Mouse (Mus musculus) heart, embryonic 11.5 days (tissue): ENCODE results near the gene Vti1a. TPM values are rescaled to one million over a fixed set of nuclear protein-coding genes. Genes with fewer than 3 reads are reported as not detected.

Experiments used
- ATAC-seq: fragments of 200-750 bp; cut with Nextera tagmentation; replicated peaks from 2 replicates; pipeline ENCODE4 v1.8.0; 2017; ENCODE audit warnings: moderate library complexity; ENCODE audit not compliant: insufficient number of reproducible peaks, low FRiP score, low TSS enrichment
- H3K27ac ChIP-seq: fragments of 300-500 bp; sonication (generic); 2 replicates; pipeline ENCODE4 v1.5.1; 2014; ENCODE audit warnings: mild to moderate bottlenecking, low read depth, low read length
- H3K27me3 ChIP-seq: fragments of 300-500 bp; sonication (generic); 2 replicates; pipeline ENCODE4 v1.6.1; 2014; ENCODE audit warnings: mild to moderate bottlenecking, low read length, mixed read lengths; ENCODE audit not compliant: control insufficient read depth, insufficient read depth
- H3K36me3 ChIP-seq: fragments of 300-500 bp; sonication (generic); 2 replicates; pipeline ENCODE4 v1.6.1; 2014; ENCODE audit warnings: mild to moderate bottlenecking, low read length, moderate library complexity, mixed read lengths; ENCODE audit not compliant: control insufficient read depth, insufficient read depth
- H3K4me1 ChIP-seq: fragments of 300-500 bp; sonication (generic); 2 replicates; pipeline ENCODE4 v1.6.1; 2014; ENCODE audit warnings: low read length; ENCODE audit not compliant: control insufficient read depth, insufficient read depth
- H3K4me2 ChIP-seq: fragments of 300-500 bp; sonication (generic); 2 replicates; pipeline ENCODE4 v1.6.1; 2014; ENCODE audit warnings: mild to moderate bottlenecking, moderate library complexity
- H3K4me3 ChIP-seq: fragments of 300-500 bp; sonication (generic); 2 replicates; pipeline ENCODE4 v1.5.1; 2014; ENCODE audit warnings: low read depth, low read length
- H3K9ac ChIP-seq: fragments of 300-500 bp; sonication (generic); 2 replicates; pipeline ENCODE4 v1.6.1; 2014; ENCODE audit warnings: mild to moderate bottlenecking, low read depth, low read length, moderate library complexity
- H3K9me3 ChIP-seq: fragments of 300-500 bp; sonication (generic); replicated peaks from 2 replicates; pipeline ENCODE4 v1.6.1; 2016; ENCODE audit warnings: low read length; ENCODE audit not compliant: control insufficient read depth
- WGBS: fragments of 180-500 bp; shearing (Covaris S2); extraction: QIAGEN DNeasy Blood & Tissue Kit; methylation state at CpG from one replicate; pipeline ENCODE4 v1.1.7; 2014; ENCODE audit not compliant: insufficient replicate concordance; 5-methylcytosine and 5-hydroxymethylcytosine counted together
- polyA plus RNA-seq: library from polyadenylated mRNA; unstranded; fragments of >200 nt; fragmentation: Nextera tagmentation; extraction: Ambion mirVana; gene quantifications from 2 replicates; pipeline ENCODE4 v1.2.1, GENCODE M21; 2014

The Vti1a gene
- polyA plus RNA-seq, 1 experiment from 2014 or later = 19.0 TPM

GRCm38 (mm10) chr19:55509618-55510017 lies 193.5 kb downstream of the Vti1a start:
- no peak overlapping the region for H3K4me3 ChIP-seq
- no peak overlapping the region for H3K4me2 ChIP-seq
- WGBS = 90% methylated on average over 8 of the region's 8 CpGs
- no peaks in the 10 kb centered on the region for H3K36me3 ChIP-seq
- H3K4me1 ChIP-seq = no peaks in the 10 kb centered on the region
- no peak overlapping the region for H3K9ac ChIP-seq
- H3K9me3 ChIP-seq = no peaks in the 10 kb centered on the region
- H3K27ac ChIP-seq = no peak overlapping the region
- H3K27me3 ChIP-seq = no peaks in the 10 kb centered on the region
- no peak for ATAC-seq

GRCm38 (mm10) chr19:55513941-55514340 lies 197.8 kb downstream of the Vti1a start:
- Histone ChIP-seq H3K9me3 (no peaks in the 10 kb centered on the region), H3K36me3 (no peaks in the 10 kb centered on the region), H3K4me2 (no peak overlapping the region), H3K27me3 (no peaks in the 10 kb centered on the region), H3K4me1 (no peaks in the 10 kb centered on the region), H3K27ac (no peak overlapping the region), H3K4me3 (no peak overlapping the region), H3K9ac (no peak overlapping the region)
- ATAC-seq = no peak
- 89% methylated on average over 4 of the region's 4 CpGs for WGBS

- 66% methylated on average over 2 of the region's 2 CpGs for WGBS
Observed at GRCm38 (mm10) chr19:55520236-55520635, 204.1 kb downstream of the Vti1a start.

GRCm38 (mm10) chr19:55523340-55523739 lies 207.2 kb downstream of the Vti1a start:
- Histone ChIP-seq H3K4me2 (no peak overlapping the region), H3K9me3 (no peaks in the 10 kb centered on the region), H3K4me1 (peaks cover 38% of the 10 kb centered on the region), H3K27me3 (no peaks in the 10 kb centered on the region), H3K27ac (no peak overlapping the region), H3K4me3 (no peak overlapping the region), H3K9ac (no peak overlapping the region), H3K36me3 (no peaks in the 10 kb centered on the region)
- ATAC-seq = no peak
- 65% methylated on average over 9 of the region's 9 CpGs for WGBS

More at GRCm38 (mm10) chr19:55520236-55520635, 204.1 kb downstream of the Vti1a start:
- Histone ChIP-seq H3K4me1 (peaks cover 36% of the 10 kb centered on the region), H3K36me3 (no peaks in the 10 kb centered on the region), H3K4me2 (no peak overlapping the region), H3K27me3 (no peaks in the 10 kb centered on the region), H3K9ac (no peak overlapping the region), H3K9me3 (no peaks in the 10 kb centered on the region), H3K27ac (no peak overlapping the region), H3K4me3 (no peak overlapping the region)
- ATAC-seq = no peak

DNA sequence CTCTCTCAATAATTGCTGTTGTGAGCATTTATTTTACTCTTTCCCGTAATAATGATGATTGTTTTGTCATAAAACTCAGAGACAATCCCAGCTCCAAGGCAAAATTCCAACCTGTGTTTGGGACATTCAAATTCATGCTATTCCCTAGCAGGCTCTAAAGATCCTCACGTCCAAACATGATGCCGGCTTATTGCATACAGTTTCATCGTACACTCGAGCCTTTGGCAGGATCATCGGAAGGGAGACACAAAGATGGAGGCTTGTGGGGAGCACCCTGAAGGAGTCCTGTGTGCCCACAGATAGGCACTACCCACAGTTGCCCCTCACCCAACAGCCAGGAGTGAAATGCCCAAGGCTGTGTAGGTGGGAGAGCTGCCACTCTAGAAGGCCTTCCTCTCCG lies 208.3 kb downstream of the Vti1a start:
- Histone ChIP-seq H3K27me3 (no peaks in the 10 kb centered on the region), H3K4me2 (no peak overlapping the region), H3K4me1 (peaks cover 38% of the 10 kb centered on the region), H3K4me3 (no peak overlapping the region), H3K27ac (peak overlapping the region; percentile 50; the same call in 1 of the 2 replicates), H3K9ac (no peak overlapping the region), H3K9me3 (no peaks in the 10 kb centered on the region), H3K36me3 (no peaks in the 10 kb centered on the region)
- no peak; the same call in 1 of the 2 replicates for ATAC-seq
- 89% methylated on average over 7 of the region's 7 CpGs for WGBS

- no peaks in the 10 kb centered on the region for H3K27me3 ChIP-seq
- H3K4me2 ChIP-seq = no peak overlapping the region
- H3K4me3 ChIP-seq = no peak overlapping the region
- H3K9me3 ChIP-seq = no peaks in the 10 kb centered on the region
- H3K4me1 ChIP-seq = peaks cover 36% of the 10 kb centered on the region
- H3K27ac ChIP-seq = peak overlapping the region; percentile 50
- no peak for ATAC-seq
- 51% methylated on average over 3 of the region's 3 CpGs for WGBS
- no peak overlapping the region for H3K9ac ChIP-seq
- H3K36me3 ChIP-seq = no peaks in the 10 kb centered on the region
Observed at GRCm38 (mm10) chr19:55525056-55525455, 209.0 kb downstream of the Vti1a start.

GRCm38 (mm10) chr19:55526717-55527235 lies 210.7 kb downstream of the Vti1a start:
- ATAC-seq = no peak
- H3K27me3 ChIP-seq = no peaks in the 10 kb centered on the region
- no peak overlapping the region for H3K9ac ChIP-seq
- no peak overlapping the region for H3K4me2 ChIP-seq
- H3K9me3 ChIP-seq = no peaks in the 10 kb centered on the region
- H3K27ac ChIP-seq = no peak overlapping the region
- WGBS = 47% methylated on average over 2 of the region's 2 CpGs
- H3K4me1 ChIP-seq = peaks cover 23% of the 10 kb centered on the region
- H3K36me3 ChIP-seq = no peaks in the 10 kb centered on the region
- H3K4me3 ChIP-seq = no peak overlapping the region

GRCm38 (mm10) chr19:55530041-55530440 lies 213.9 kb downstream of the Vti1a start:
- Histone ChIP-seq H3K27ac (no peak overlapping the region), H3K27me3 (no peaks in the 10 kb centered on the region), H3K9me3 (no peaks in the 10 kb centered on the region), H3K9ac (no peak overlapping the region), H3K36me3 (no peaks in the 10 kb centered on the region), H3K4me3 (no peak overlapping the region), H3K4me1 (peaks cover 4% of the 10 kb centered on the region; the same call in 1 of the 2 replicates), H3K4me2 (no peak overlapping the region)
- WGBS = 80% methylated on average over 3 of the region's 3 CpGs
- ATAC-seq = no peak

- ATAC-seq = no peak
- 88% methylated on average over 3 of the region's 3 CpGs for WGBS
- H3K27me3 ChIP-seq = no peaks in the 10 kb centered on the region
Observed at GRCm38 (mm10) chr19:55532681-55533080, 216.6 kb downstream of the Vti1a start.

More at GRCm38 (mm10) chr19:55532681-55533080, 216.6 kb downstream of the Vti1a start:
- no peaks in the 10 kb centered on the region for H3K36me3 ChIP-seq
- no peaks in the 10 kb centered on the region for H3K9me3 ChIP-seq
- no peak overlapping the region for H3K4me2 ChIP-seq
- no peak overlapping the region for H3K9ac ChIP-seq
- no peak overlapping the region for H3K4me3 ChIP-seq
- no peaks in the 10 kb centered on the region for H3K4me1 ChIP-seq
- no peak overlapping the region for H3K27ac ChIP-seq
